Mouse (Mus musculus): ENCODE measurements at regions not wholly inside any gene's neighbourhood (a gene's known extent, or its start where the extent isn't known, plus 50 kb on each side); places are given as distances from the start of the nearest gene placed in this dataset.

GRCm38 (mm10) chr14:11417857-11418256 lies 61.3 kb upstream of the Gm3839 start:
- no peak for DNase-seq (ENCODE audit: extremely low spot score in 1 of 2, low spot score in 1 of 2)

- no peak for DNase-seq (ENCODE audit: extremely low spot score in 1 of 2, low spot score in 1 of 2)
Observed at GRCm38 (mm10) chr14:11422306-11422705, 65.8 kb upstream of the Gm3839 start.

GRCm38 (mm10) chr14:11428256-11429240 lies 72.0 kb upstream of the Gm3839 start:
- DNase-seq (ENCODE audit: extremely low spot score in 1 of 2, low spot score in 1 of 2) = peak; percentile 30 to 72

GRCm38 (mm10) chr14:11435166-11435784 lies 78.7 kb upstream of the Gm3839 start:
- peak; percentile 28 to 69 for DNase-seq (ENCODE audit: extremely low spot score in 1 of 2, low spot score in 1 of 2)

- DNase-seq (ENCODE audit: extremely low spot score in 1 of 2, low spot score in 1 of 2) = no peak
Observed at GRCm38 (mm10) chr14:11438611-11439010, 82.1 kb upstream of the Gm3839 start.

- no peak for DNase-seq (ENCODE audit: extremely low spot score in 1 of 2, low spot score in 1 of 2)
Observed at GRCm38 (mm10) chr14:11440176-11440575, 83.7 kb upstream of the Gm3839 start.

- no peak for DNase-seq (ENCODE audit: extremely low spot score in 1 of 2, low spot score in 1 of 2)
Observed at GRCm38 (mm10) chr14:11449958-11450357, 93.4 kb upstream of the Gm3839 start.

- DNase-seq (ENCODE audit: extremely low spot score in 1 of 2, low spot score in 1 of 2) = no peak
Observed at GRCm38 (mm10) chr14:11477731-11478130, 75.6 kb upstream of the Ptprg start.

GRCm38 (mm10) chr14:11482151-11482550 lies 71.2 kb upstream of the Ptprg start:
- DNase-seq (ENCODE audit: extremely low spot score in 1 of 2, low spot score in 1 of 2) = no peak

- DNase-seq (ENCODE audit: extremely low spot score in 1 of 2, low spot score in 1 of 2) = no peak
Observed at GRCm38 (mm10) chr14:11486287-11486686, 67.0 kb upstream of the Ptprg start.

- no peak for DNase-seq (ENCODE audit: extremely low spot score in 1 of 2, low spot score in 1 of 2)
Observed at GRCm38 (mm10) chr14:11501744-11502143, 51.6 kb upstream of the Ptprg start.

GRCm38 (mm10) chr14:11503156-11503555 lies 50.2 kb upstream of the Ptprg start:
- no peak for DNase-seq (ENCODE audit: extremely low spot score in 1 of 2, low spot score in 1 of 2)
